Mouse (Mus musculus) urinary bladder, postnatal 4 days (tissue): ENCODE data around the gene Lipt1.

ENCODE experiments used
- DNase-seq, 2 experiments: peaks; one replicate each; pipeline ENCODE4 v3.0.0; 2021 to 2022; ENCODE audit warnings: low spot score in 2 of 2

Lipt1 gene

GRCm38 (mm10) chr1:37871704-37872103 is at the start of gene Lipt1:
Gene Lipt1, plus strand, starts transcription at chr1:37871738.
- DNase-seq = no peak

GRCm38 (mm10) chr1:37831681-37832080 is 39.9 kb upstream of the Lipt1 start:
- DNase-seq = no peak

DNA sequence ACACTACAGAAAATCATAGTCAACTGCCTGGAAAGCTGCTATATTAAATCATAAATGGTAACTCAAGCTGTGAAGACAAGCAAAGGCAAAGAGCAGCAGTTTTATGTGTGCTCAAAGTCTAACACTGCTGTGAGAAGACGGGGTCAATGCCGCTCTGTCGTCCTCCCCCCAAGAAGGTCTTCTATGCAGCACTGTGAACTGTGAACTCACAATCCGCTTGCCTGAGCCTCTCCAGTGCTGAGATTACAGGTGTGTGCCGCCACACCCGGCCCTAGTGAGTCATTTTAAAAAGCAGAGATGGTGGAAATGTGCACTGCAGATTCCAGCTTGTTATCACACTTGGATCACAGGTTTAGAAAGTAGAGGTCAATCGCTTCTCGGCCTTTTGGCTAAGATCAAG is 24.7 kb upstream of the Lipt1 start:
- DNase-seq = no peak

GRCm38 (mm10) chr1:37850696-37851095 is 20.8 kb upstream of the Lipt1 start:
- no peak for DNase-seq

- DNase-seq = peak; percentile 99
Measured at GRCm38 (mm10) chr1:37864511-37865400, 6.8 kb upstream of the Lipt1 start.

GRCm38 (mm10) chr1:37865401-37866215 is 5.9 kb upstream of the Lipt1 start:
- no peak for DNase-seq

DNA sequence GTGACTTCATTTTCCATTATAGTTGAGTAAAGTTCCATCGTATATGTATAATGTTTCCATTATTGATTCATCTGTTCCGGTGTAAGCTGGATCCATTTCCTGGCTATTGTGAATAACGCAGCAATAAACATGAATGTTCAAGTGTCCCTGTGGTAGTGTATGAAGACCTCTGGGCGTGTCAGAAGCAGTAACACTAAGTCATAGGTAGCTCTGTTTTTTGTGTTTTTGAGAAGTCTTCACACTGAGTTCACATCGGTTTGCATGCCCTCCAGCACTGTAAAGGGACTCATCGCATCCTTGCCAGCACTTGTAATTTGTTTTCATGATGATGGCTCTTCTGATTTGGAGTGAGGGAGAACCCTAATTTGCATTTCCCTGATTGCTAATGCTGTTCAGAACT is 5.3 kb upstream of the Lipt1 start, which contains the start of gene Tsga10:
Gene Tsga10 (minus strand): TSS at position 144 of the 400 bp plus-strand sequence.
- DNase-seq = no peak

- DNase-seq = no peak
Measured at GRCm38 (mm10) chr1:37867056-37867455, 4.5 kb upstream of the Lipt1 start.

- no peak for DNase-seq
Measured at GRCm38 (mm10) chr1:37867684-37868322, 3.7 kb upstream of the Lipt1 start.

- DNase-seq = no peak
Measured at GRCm38 (mm10) chr1:37868640-37869039, 2.9 kb upstream of the Lipt1 start.

DNA sequence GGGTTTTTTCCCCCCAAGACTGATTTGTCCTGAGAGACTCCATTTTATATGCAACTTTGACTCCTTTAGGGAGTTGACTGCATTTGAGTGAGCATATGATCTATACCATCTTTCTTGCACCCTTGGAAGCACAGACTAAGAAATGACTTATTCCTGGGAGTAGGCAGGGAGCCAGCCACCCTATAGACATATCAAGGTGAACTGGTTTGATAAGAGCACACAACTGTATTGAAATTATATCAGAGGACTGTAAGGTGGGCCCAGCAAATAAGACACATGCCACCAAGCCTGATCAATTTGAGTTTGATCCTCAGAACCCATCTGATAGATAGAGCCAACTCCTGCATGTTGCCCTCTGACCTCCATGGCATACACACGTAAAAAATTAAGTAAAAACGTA is 2.2 kb upstream of the Lipt1 start:
- no peak for DNase-seq

GRCm38 (mm10) chr1:37872131-37873067 is 861 bp downstream of the Lipt1 start:
- DNase-seq = peak; percentile 72 to 80

DNA sequence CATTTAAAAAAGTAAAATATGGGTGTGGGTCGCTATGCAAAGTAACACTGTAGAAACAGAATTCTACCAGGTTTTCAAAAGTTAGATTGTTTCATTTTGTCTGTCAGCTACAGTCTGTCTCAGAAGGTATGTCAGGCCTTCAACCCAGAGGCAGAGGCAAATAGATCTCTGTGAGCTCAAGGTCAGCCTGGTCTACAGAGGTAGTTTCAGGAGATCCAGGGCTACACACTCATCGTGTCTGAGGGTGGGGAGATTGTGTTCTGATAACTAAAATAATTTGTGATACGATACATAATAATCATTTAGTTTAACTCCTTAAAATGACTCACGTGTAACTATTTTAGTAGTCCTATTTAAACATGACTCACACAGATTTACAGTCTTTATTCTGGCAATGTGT is 1.6 kb downstream of the Lipt1 start:
- DNase-seq = no peak

DNA sequence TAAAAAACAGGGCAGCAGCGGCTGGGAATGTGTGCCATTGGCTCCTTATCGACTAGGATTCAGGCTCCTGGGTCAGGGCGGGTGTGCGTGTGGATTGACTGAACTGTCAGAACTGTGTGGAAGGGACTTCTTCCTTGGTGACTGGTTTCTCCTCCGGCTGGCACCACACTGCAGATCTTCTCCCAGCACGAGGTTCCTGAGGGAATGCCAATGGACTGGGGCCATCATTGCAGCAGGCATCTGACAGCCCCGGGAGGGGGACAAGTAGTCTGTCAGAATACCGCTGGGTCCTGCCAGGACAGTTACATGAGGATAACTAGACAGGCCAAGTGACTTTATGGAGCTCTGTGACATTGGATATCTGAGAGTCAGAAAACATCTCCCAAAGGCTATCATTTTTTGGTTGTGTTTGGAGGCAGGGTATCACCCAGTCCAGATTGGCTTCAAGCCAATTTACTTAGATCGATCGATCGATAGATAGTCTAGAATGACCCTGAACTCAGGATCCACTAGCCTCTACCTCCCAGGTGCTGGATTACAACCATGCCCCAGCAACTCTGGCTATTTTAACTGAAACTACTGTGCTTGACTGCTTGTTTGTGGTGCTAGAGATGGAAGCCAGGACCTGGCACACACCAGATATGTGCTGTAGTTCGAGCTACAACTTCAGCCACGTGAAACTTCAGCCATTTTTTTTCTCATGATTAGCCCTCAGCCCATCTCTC is 6.4 kb downstream of the Lipt1 start:
- DNase-seq = no peak

GRCm38 (mm10) chr1:37883411-37883810 is 11.9 kb downstream of the Lipt1 start:
- DNase-seq = no peak

GRCm38 (mm10) chr1:37884451-37884850 is 12.9 kb downstream of the Lipt1 start:
- DNase-seq = no peak

DNA sequence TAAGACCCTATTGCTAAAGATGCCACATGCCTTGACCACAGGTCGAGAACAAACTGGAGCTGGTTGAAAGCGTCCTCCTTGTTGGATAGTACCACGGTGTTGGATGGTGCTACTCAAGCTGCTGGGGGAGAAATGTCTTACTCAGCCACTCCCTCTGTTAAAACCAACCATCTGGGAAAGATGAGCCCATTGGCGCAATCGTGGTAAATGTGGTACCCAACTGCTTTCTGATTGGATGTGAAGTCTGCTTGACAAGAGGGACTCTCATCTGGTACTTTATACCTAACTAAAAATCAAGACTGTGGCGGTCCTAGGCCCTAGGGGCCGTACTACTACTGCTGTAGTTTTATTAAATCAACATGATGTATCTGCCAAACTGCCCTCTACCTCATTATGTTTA is 17.7 kb downstream of the Lipt1 start:
- DNase-seq = no peak

GRCm38 (mm10) chr1:37890025-37890652 is 18.6 kb downstream of the Lipt1 start, which contains the start of the genes Mitd1 and Mrpl30:
Gene Mitd1, minus strand, starts transcription at chr1:37890411.
Gene Mrpl30, plus strand, starts transcription at chr1:37890477.
- peak; percentile 85 to 89 for DNase-seq

- no peak for DNase-seq
Measured at GRCm38 (mm10) chr1:37891400-37891799, 19.9 kb downstream of the Lipt1 start.

DNA sequence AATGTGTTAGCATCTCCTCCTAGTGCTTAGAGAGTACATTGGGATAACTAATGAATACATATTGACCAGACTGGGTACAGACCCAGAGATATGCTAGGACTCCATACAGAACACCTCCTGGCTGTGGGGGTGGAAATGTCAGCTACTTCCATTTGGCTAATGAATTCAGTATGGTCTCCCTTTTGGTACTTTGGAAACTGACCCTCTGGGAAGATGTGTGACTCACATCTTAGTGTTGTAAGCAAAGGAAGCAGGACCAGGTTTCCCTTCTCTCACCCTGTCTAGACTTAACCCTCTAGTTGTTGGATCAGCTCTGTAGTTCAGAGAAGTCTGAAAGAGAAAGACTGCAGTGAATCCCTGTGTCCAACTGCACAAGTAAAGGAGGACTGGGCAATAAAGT is 23.1 kb downstream of the Lipt1 start:
- no peak for DNase-seq
